Mouse (Mus musculus) heart, adult 2 months (tissue): ENCODE measurements around the gene Samd7. TPM values are rescaled to one million over a fixed set of nuclear protein-coding genes. Genes with fewer than 3 reads are reported as not detected.
A peak's percentile ranks its signal among the peaks of the same experiment; 100 is the strongest.

Experiments used
- DNase-seq, 2 experiments: peaks; one replicate each; pipeline ENCODE4 v3.0.0; 2021
- H3K27ac ChIP-seq: fragments of 200-600 bp; 2 replicates; pipeline ENCODE4 v1.8.1; 2022
- H3K27me3 ChIP-seq: fragments of 200-500 bp; 2 replicates; pipeline ENCODE4 v1.6.1; 2012; ENCODE audit warnings: mild to moderate bottlenecking, low read length, inconsistent platforms, mixed read lengths; ENCODE audit not compliant: control insufficient read depth, insufficient read depth
- H3K36me3 ChIP-seq: fragments of 200-500 bp; 2 replicates; pipeline ENCODE4 v1.6.1; 2012; ENCODE audit warnings: low read length, inconsistent platforms; ENCODE audit not compliant: control insufficient read depth, insufficient read depth
- H3K4me1 ChIP-seq: fragments of 200-500 bp; 2 replicates; pipeline ENCODE4 v1.6.1; 2011; ENCODE audit warnings: low read length; ENCODE audit not compliant: control insufficient read depth, insufficient read depth
- H3K4me3 ChIP-seq: fragments of 200-600 bp; 2 replicates; pipeline ENCODE4 v1.8.1; 2022
- H3K79me2 ChIP-seq: fragments of 200-500 bp; replicated peaks from 2 replicates; pipeline ENCODE4 v1.6.1; 2012; ENCODE audit warnings: mild to moderate bottlenecking, inconsistent platforms, low read length, moderate library complexity, mixed read lengths; ENCODE audit not compliant: control insufficient read depth, insufficient read depth
- H3K9ac ChIP-seq: fragments of 200-500 bp; 2 replicates; pipeline ENCODE4 v1.6.1; 2012; ENCODE audit warnings: low read depth, mild to moderate bottlenecking, control low read depth, inconsistent platforms, low read length, mixed read lengths
- CTCF ChIP-seq: fragments of 200-600 bp; IDR thresholded peaks from 2 replicates; pipeline ENCODE4 v1.8.1; 2022; ENCODE audit warnings: antibody characterized with exemption, mild to moderate bottlenecking, moderate library complexity
- EP300 ChIP-seq: fragments of 200-500 bp; IDR thresholded peaks from 2 replicates; pipeline ENCODE4 v1.6.1; 2011; ENCODE audit warnings: low read depth, low read length, control low read depth; ENCODE audit not compliant: insufficient read depth
- POLR2A ChIP-seq: fragments of 200-500 bp; IDR thresholded peaks from 2 replicates; pipeline ENCODE4 v1.6.1; 2011; ENCODE audit warnings: mild to moderate bottlenecking, low read depth, low read length, control low read depth; ENCODE audit not compliant: insufficient read depth
- WGBS: fragments of 180-500 bp; shearing (Covaris S2); methylation state at CpG from one replicate; pipeline ENCODE4 v1.1.7; 2018; 5-methylcytosine and 5-hydroxymethylcytosine counted together
- intact Hi-C: fragments of 180-260 bp; cut with DNase I; formaldehyde crosslinking; loops from one replicate; pipeline ENCODE4 v1.15.1; 2025
- polyA plus RNA-seq: library from polyadenylated mRNA; depleted of rRNA; stranded (reverse); fragments of >200 nt; gene quantifications from 2 replicates; pipeline ENCODE4 v1.2.3, GENCODE M21; 2012; rRNA removed
- total RNA-seq, 2 experiments: library from RNA; stranded (reverse); gene quantifications; 2 replicates each; pipeline ENCODE4 v1.2.3; 2021

The Samd7 gene
- total and polyA plus RNA-seq, 3 experiments = not detected

DNA sequence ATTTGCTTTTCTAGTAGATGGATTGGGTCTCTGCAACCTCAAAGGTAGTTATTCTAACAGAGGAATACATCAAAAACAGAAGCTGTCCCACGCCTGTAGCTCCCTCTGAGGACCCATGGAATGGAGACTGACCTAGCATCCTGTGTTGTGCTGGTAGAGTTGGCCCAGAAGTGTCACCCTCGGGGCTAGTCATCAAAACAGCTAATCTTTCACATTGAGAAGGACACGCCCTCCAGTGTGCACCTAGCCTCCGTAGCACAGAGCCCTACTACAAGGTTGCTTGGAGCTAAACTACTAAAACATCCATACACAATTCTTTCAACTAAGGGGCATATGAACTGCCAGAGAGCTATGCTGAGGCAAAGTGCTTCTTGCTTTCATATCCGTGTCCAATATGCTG is 31.9 kb downstream of the Samd7 start:
- H3K36me3 ChIP-seq = no peaks in the 10 kb centered on the region
- no peaks in the 10 kb centered on the region for H3K27me3 ChIP-seq
- H3K4me3 ChIP-seq = no peak overlapping the region
- H3K9ac ChIP-seq = no peak overlapping the region
- intact Hi-C loops = no loop called here
- no peaks in the 10 kb centered on the region for H3K4me1 ChIP-seq
- TF ChIP-seq EP300 = no peak
- no peak for TF ChIP-seq POLR2A
- no peak for TF ChIP-seq CTCF
- no peak overlapping the region for H3K27ac ChIP-seq
- 70% methylated on average over 5 of the region's 5 CpGs for WGBS
- no peak for DNase-seq
- no peaks in the 10 kb centered on the region for H3K79me2 ChIP-seq

DNA sequence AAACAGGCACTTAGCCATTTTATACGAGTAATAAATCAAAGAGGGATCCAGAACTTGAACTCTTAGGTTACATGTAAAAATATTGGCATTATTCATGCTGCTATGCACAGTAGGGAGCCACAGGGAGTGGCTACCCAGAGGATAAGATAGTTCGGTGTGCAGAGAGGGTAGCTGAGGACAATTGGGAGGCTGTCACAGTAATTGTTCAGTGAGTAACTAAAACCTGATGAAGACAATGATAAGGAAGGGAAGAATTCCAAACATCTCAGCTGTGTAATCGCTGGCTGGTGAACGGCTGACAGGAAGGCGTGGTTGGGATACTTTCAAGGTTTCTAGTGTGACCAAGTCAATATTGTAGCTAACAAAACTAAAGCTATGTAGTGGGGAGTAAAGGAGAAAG is 42.4 kb downstream of the Samd7 start:
- WGBS = 16% methylated on average over 5 of the region's 5 CpGs
- DNase-seq = no peak
- no peaks in the 10 kb centered on the region for H3K79me2 ChIP-seq
- TF ChIP-seq CTCF (no peak), EP300 (peak; percentile 32; the same call in 1 of the 2 replicates)
- no peak overlapping the region for H3K4me3 ChIP-seq
- H3K27me3 ChIP-seq = no peaks in the 10 kb centered on the region
- H3K27ac ChIP-seq = no peak overlapping the region
- no peaks in the 10 kb centered on the region; the same call in 1 of the 2 replicates for H3K36me3 ChIP-seq
- H3K4me1 ChIP-seq = no peaks in the 10 kb centered on the region; the same call in 1 of the 2 replicates
- no peak overlapping the region for H3K9ac ChIP-seq
- intact Hi-C loops = no loop called here

DNA sequence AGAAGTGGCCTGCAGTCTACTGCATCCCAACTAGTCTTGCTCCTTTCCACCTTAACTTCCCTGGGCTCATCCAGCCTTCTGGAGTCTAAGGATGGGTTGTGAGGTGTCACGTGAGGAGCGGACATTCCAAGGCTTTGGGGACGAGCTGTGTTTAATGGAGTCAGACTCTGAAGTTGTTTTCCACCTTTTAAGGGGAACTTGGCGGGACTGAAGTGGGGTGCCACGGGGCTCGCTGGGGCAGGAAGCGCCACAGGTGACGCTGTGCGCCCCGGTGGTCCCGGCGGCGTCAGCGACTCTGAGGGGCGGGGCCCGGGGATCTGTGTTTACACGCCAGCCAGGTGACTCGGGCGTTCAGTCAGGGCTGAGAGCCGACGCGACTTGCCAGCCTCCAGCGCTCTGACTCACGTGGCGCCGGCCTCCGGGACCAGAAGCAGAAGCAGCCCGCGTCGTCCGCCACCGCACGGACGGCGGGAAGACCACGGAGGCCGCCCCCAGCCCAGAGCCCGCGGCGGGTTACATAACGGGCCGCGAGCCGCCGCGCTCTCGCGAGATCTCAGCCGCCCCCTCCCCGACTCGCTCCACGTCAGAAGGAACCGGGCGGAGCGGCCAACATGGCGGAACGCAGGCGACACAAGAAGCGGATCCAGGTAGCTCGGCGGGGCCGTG is 46.8 kb downstream of the Samd7 start, which contains the start of gene Sec62:
Gene Sec62, plus strand, starts transcription at position 139 of the 666 bp plus-strand sequence.
- H3K4me3 ChIP-seq = peak within 1 kb of the TSS; percentile 92
- intact Hi-C loops = loop anchor here (1.0 to 10.0 kb wide), 4 partner anchors 172 to 1988 kb away; partner anchors contain the start of genes Phc3, Rpl22l1 and Skil
- no peaks in the 10 kb centered on the region for H3K27me3 ChIP-seq
- TF ChIP-seq CTCF (no peak), POLR2A (peak; percentile 91)
- peaks cover 10% of the 10 kb centered on the region for H3K36me3 ChIP-seq
- peak within 1 kb of the TSS; percentile 98 for H3K27ac ChIP-seq
- H3K9ac ChIP-seq = peak within 1 kb of the TSS; percentile 100
- under 1% methylated on average over 62 of the region's 62 CpGs for WGBS
- H3K4me1 ChIP-seq = peaks cover 6% of the 10 kb centered on the region
- H3K79me2 ChIP-seq = peaks cover 5% of the 10 kb centered on the region; the same call in 1 of the 2 replicates
- peak; percentile 95 to 97 for DNase-seq

DNA sequence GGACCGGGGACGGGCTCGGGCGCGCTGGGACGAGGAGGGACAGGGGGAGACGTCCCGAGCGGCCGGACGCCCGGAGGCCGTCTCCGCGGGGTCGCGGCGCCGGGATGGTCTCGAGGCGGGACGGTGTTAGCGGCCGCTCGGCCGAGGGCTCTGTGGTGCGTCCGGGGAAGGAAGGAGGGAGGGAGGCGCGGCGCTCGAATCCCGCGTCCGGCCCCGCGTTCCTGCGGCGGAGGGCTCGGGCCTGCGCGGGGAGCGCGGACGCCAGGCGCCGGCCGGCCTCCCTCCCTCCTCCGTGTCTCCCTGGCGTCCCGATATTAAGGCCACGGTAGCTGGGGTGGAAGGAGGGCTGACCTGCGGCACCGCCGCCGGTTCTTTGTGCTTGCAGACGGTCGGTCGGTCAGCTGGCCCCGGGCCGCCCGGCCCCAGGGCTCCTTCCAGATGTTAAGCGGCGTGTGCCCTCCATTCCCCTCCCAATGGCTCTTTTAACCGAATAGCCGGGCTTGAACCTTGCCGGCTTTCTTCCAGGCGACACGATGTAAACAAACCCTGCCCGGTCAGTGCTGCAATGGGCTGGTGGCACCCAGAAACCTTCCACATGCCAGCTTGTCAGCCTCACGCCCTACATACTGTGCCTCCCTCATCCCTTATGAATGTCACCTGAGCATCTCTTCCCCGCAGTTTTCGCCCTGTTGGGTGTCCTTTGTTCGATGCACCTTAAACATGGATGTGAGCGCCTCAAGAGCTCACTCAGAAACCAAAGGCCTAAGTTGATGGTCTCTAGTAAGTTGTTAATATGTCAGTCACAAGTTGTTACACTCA is 47.5 kb downstream of the Samd7 start:
- Histone ChIP-seq H3K79me2 (peaks cover 5% of the 10 kb centered on the region; the same call in 1 of the 2 replicates), H3K9ac (peak overlapping the region; percentile 100), H3K4me3 (peak overlapping the region; percentile 92), H3K27ac (peak overlapping the region; percentile 98), H3K27me3 (no peaks in the 10 kb centered on the region), H3K4me1 (peaks cover 6% of the 10 kb centered on the region), H3K36me3 (peaks cover 12% of the 10 kb centered on the region)
- WGBS = 1% methylated on average over 62 of the region's 75 CpGs
- peak in 1 of 2 experiments; percentile 67 for DNase-seq
- intact Hi-C loops = loop anchor here (10.0 kb wide), 3 partner anchors 171 to 1989 kb away; partner anchors contain the start of genes Phc3, Rpl22l1 and Skil
- TF ChIP-seq EP300 (no peak), POLR2A (no peak), CTCF (no peak)

DNA sequence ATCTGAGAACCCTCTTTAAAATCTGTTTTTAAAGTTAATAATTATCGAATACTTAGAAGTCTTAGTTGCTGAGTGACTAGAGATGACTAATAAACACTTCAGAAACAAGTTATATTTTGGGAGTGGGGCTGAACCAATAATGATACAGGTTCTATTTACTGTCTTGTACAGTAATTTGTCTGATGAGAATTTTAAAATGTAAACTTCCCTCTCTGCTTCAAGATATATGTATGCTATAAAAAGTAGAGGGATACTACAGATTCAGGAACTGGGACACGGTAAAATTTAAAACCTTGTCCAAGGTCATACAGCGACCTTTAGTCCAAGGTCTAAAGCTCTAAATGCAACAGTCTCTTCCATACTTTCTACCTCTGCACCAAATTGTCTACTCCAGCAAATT is 56.1 kb downstream of the Samd7 start:
- Histone ChIP-seq H3K27me3 (no peaks in the 10 kb centered on the region), H3K4me1 (no peaks in the 10 kb centered on the region; the same call in 1 of the 2 replicates), H3K36me3 (peaks cover 23% of the 10 kb centered on the region), H3K4me3 (no peak overlapping the region), H3K79me2 (peaks cover 2% of the 10 kb centered on the region; the same call in 1 of the 2 replicates), H3K9ac (no peak overlapping the region), H3K27ac (no peak overlapping the region)
- 83% methylated on average over 3 of the region's 3 CpGs for WGBS
- intact Hi-C loops = no loop called here
- DNase-seq = no peak
- TF ChIP-seq EP300 (no peak), CTCF (no peak)

DNA sequence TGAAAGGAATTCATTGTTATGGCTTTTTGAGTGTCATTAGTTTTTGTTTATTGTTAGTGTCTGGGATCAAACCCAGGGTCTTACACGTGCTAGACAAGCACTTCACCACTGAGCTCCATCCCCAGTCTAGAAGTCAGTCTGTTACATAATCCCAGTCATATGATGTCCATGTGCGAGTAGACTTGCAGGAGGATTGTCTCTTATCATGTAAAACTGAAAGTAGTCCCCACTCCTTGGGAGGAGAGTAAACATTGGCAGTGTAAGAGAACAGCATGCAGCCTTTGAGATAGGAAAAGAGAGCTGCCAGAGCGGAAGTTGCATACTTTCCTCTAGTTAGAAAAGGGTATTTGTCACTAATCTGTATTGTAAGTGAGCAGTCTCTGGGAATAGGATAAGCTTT is 66.8 kb downstream of the Samd7 start:
- intact Hi-C loops = loop anchor here (5.0 kb wide), 1 partner anchor 206 kb away; no protein-coding TSS in a partner anchor
- Histone ChIP-seq H3K9ac (no peak overlapping the region), H3K36me3 (peaks cover 28% of the 10 kb centered on the region), H3K4me3 (no peak overlapping the region), H3K79me2 (no peaks in the 10 kb centered on the region), H3K4me1 (no peaks in the 10 kb centered on the region; the same call in 1 of the 2 replicates), H3K27me3 (no peaks in the 10 kb centered on the region), H3K27ac (no peak overlapping the region; the same call in 1 of the 2 replicates)
- DNase-seq = peak in 1 of 2 experiments; percentile 18
- TF ChIP-seq CTCF (no peak), POLR2A (no peak), EP300 (no peak)
- 22% methylated on average over 3 of the region's 3 CpGs for WGBS

Other genes starting within 250 kb of the Samd7 start
- gene Mecom, start 198.3 kb upstream of the Samd7 start, total RNA-seq = 10 to 100 TPM; 12.5 to 18.6 TPM
- 5.2 and 11.9 TPM in 2 replicates for gene Mecom, start 198.3 kb upstream of the Samd7 start, polyA plus RNA-seq
- gene Actrt3, start 146.4 kb upstream of the Samd7 start, total RNA-seq = not detected
- gene Actrt3, start 146.4 kb upstream of the Samd7 start, polyA plus RNA-seq = not detected in 2 replicates
- 10 to 100 TPM; 13.2 to 13.4 TPM for gene Mynn, start 144.2 kb upstream of the Samd7 start, total RNA-seq
- gene Mynn, start 144.2 kb upstream of the Samd7 start, polyA plus RNA-seq = 7.3 and 10.0 TPM in 2 replicates
- not detected for gene Lrriq4, start 101.8 kb upstream of the Samd7 start, total RNA-seq
- gene Lrriq4, start 101.8 kb upstream of the Samd7 start, polyA plus RNA-seq = not detected in 2 replicates
- not detected for gene Lrrc34, start 98.4 kb upstream of the Samd7 start, total RNA-seq
- gene Lrrc34, start 98.4 kb upstream of the Samd7 start, polyA plus RNA-seq = 0.06 TPM in 1 of 2 replicates, not detected in the other
- gene Lrrc31, start 46.5 kb upstream of the Samd7 start, total RNA-seq = under 1 TPM; 0.11 to 0.18 TPM
- 0.23 TPM in 2 replicates for gene Lrrc31, start 46.5 kb upstream of the Samd7 start, polyA plus RNA-seq
- 10 to 100 TPM; 36.6 to 41.5 TPM for gene Sec62, start 46.6 kb downstream of the Samd7 start, total RNA-seq
- 12.9 and 19.7 TPM in 2 replicates for gene Sec62, start 46.6 kb downstream of the Samd7 start, polyA plus RNA-seq
- 1 to 10 TPM; 1.4 to 2.8 TPM for gene Gpr160, start 109.7 kb downstream of the Samd7 start, total RNA-seq
- 1.9 and 4.0 TPM in 2 replicates for gene Gpr160, start 109.7 kb downstream of the Samd7 start, polyA plus RNA-seq
- gene Phc3, start 223.1 kb downstream of the Samd7 start, total RNA-seq = 10 to 100 TPM; 14.8 to 17.0 TPM
- 13.4 and 20.6 TPM in 2 replicates for gene Phc3, start 223.1 kb downstream of the Samd7 start, polyA plus RNA-seq
- 10 to 100 TPM in 1 of 2 experiments, 1 to 10 TPM in 1; 7.9 to 13.7 TPM for gene Prkci, start 249.5 kb downstream of the Samd7 start, total RNA-seq
- 6.4 and 13.1 TPM in 2 replicates for gene Prkci, start 249.5 kb downstream of the Samd7 start, polyA plus RNA-seq